Mouse (Mus musculus) myocyte (in vitro differentiated cells): ENCODE data around the gene Gabarap. TPM values are rescaled to one million over a fixed set of nuclear protein-coding genes. Genes with fewer than 3 reads are reported as not detected.

Experiments used
- H3K27me3 ChIP-seq: one replicate; pipeline ENCODE4 v1.6.1; 2011; ENCODE audit not compliant: control insufficient read depth, insufficient read depth, insufficient read length
- H3K36me3 ChIP-seq: one replicate; pipeline ENCODE4 v1.6.1; 2011; ENCODE audit not compliant: control insufficient read depth, insufficient read depth
- H3K4me2 ChIP-seq: one replicate; pipeline ENCODE4 v1.6.1; 2011; ENCODE audit warnings: low read depth, control low read depth
- H3K4me3 ChIP-seq: one replicate; pipeline ENCODE4 v1.5.1; 2011; ENCODE audit warnings: mild to moderate bottlenecking, control low read depth, moderate library complexity
- H3K79me2 ChIP-seq: one replicate; pipeline ENCODE4 v1.6.1; 2011; ENCODE audit not compliant: control insufficient read depth, insufficient read depth
- H3ac ChIP-seq: one replicate; pipeline ENCODE4 v1.6.1; 2011; ENCODE audit not compliant: control insufficient read depth, insufficient read length
- CEBPB ChIP-seq: IDR thresholded peaks from 2 replicates; pipeline ENCODE4 v1.6.1; 2011; ENCODE audit warnings: mild to moderate bottlenecking, moderate library complexity; ENCODE audit not compliant: poor library complexity, insufficient read depth, severe bottlenecking
- E2F4 ChIP-seq: IDR thresholded peaks from one replicate; pipeline ENCODE4 v1.6.1; 2011; ENCODE audit warnings: mild to moderate bottlenecking, control low read depth, moderate library complexity; ENCODE audit not compliant: insufficient read depth
- MAX ChIP-seq: IDR thresholded peaks from one replicate; pipeline ENCODE4 v1.6.1; 2011; ENCODE audit warnings: low read depth, mild to moderate bottlenecking, control low read depth
- MYOD1 ChIP-seq, 3 experiments: IDR thresholded peaks; one replicate each; pipeline ENCODE4 v1.6.1; 2011; ENCODE audit warnings: control low read depth in 2 of 3, low read depth in 2 of 3, mild to moderate bottlenecking in 2 of 3, moderate library complexity in 1 of 3; ENCODE audit not compliant: insufficient read length in 2 of 3, control insufficient read depth in 1 of 3
- MYOG ChIP-seq, 3 experiments: IDR thresholded peaks; one replicate each; pipeline ENCODE4 v1.6.1; 2011; ENCODE audit warnings: control low read depth in 2 of 3, low read depth in 2 of 3, mild to moderate bottlenecking in 2 of 3; ENCODE audit not compliant: insufficient read length in 2 of 3, control insufficient read depth in 1 of 3, insufficient read depth in 1 of 3
- POLR2A ChIP-seq: IDR thresholded peaks from one replicate; pipeline ENCODE4 v1.6.1; 2011; ENCODE audit warnings: low read depth, mild to moderate bottlenecking, control low read depth, moderate library complexity; ENCODE audit not compliant: insufficient read length
- POLR2AphosphoS2 ChIP-seq: IDR thresholded peaks from one replicate; pipeline ENCODE4 v1.6.1; 2011; ENCODE audit warnings: low read depth, control low read depth; ENCODE audit not compliant: insufficient read length
- REST ChIP-seq: IDR thresholded peaks from one replicate; pipeline ENCODE4 v1.6.1; 2011; ENCODE audit warnings: mild to moderate bottlenecking, control low read depth, moderate library complexity; ENCODE audit not compliant: insufficient read depth, insufficient read length
- SRF ChIP-seq: IDR thresholded peaks from one replicate; pipeline ENCODE4 v1.6.1; 2011; ENCODE audit warnings: low read depth; ENCODE audit not compliant: control insufficient read depth, insufficient read length
- TCF12 ChIP-seq: IDR thresholded peaks from one replicate; pipeline ENCODE4 v1.6.1; 2011; ENCODE audit warnings: mild to moderate bottlenecking, control low read depth; ENCODE audit not compliant: poor library complexity, insufficient read depth, severe bottlenecking
- TCF3 ChIP-seq: IDR thresholded peaks from one replicate; pipeline ENCODE4 v1.6.1; 2011; ENCODE audit warnings: low read depth, control low read depth; ENCODE audit not compliant: insufficient read length
- USF1 ChIP-seq: IDR thresholded peaks from one replicate; pipeline ENCODE4 v1.6.1; 2011; ENCODE audit warnings: low read depth, mild to moderate bottlenecking, control low read depth, moderate library complexity
- polyA plus RNA-seq: library from polyadenylated mRNA; unstranded; fragments of >200 nt; fragmentation: generic; extraction: Trizol; gene quantifications from one replicate; pipeline ENCODE4 v1.2.1, GENCODE M21; 2012; ENCODE audit warnings: missing spikeins

Gene Gabarap
- polyA plus RNA-seq, 1 experiment: 530 TPM

- no peak overlapping the region for H3K4me3 ChIP-seq
- H3K4me2 ChIP-seq: peak overlapping the region; percentile 90
- no peak overlapping the region for H3ac ChIP-seq
- H3K79me2 ChIP-seq: peaks cover 7% of the 10 kb centered on the region
- H3K36me3 ChIP-seq: peaks cover 19% of the 10 kb centered on the region
- TF ChIP-seq MAX: no peak
- no peak for TF ChIP-seq USF1
- no peak for TF ChIP-seq TCF3
- no peak for TF ChIP-seq REST
- no peak for TF ChIP-seq TCF12
- no peak for TF ChIP-seq MYOG (IDR thresholded peaks at IDR 0.05; ENCODE audit: control insufficient read depth in 1 of 3, insufficient read depth in 1 of 3, insufficient read length in 2 of 3, low read depth in 2 of 3)
- no peak for TF ChIP-seq POLR2AphosphoS2
- TF ChIP-seq POLR2A: no peak
- no peak for TF ChIP-seq E2F4
- TF ChIP-seq MYOD1 (IDR thresholded peaks at IDR 0.05; ENCODE audit: control insufficient read depth in 1 of 3, insufficient read length in 2 of 3, low read depth in 2 of 3): no peak
- no peak for TF ChIP-seq CEBPB
- TF ChIP-seq SRF: no peak
- H3K27me3 ChIP-seq: no peaks in the 10 kb centered on the region
These were observed 39.0 kb downstream of the Gabarap start for GRCm38 (mm10) chr11:70029829-70030550.

GRCm38 (mm10) chr11:70030651-70031320 is 39.8 kb downstream of the Gabarap start:
- Histone ChIP-seq H3K36me3 (peaks cover 26% of the 10 kb centered on the region), H3K27me3 (no peaks in the 10 kb centered on the region), H3K79me2 (peaks cover 7% of the 10 kb centered on the region), H3ac (no peak overlapping the region), H3K4me3 (no peak overlapping the region), H3K4me2 (no peak overlapping the region)
- no peak for TF ChIP-seq MYOD1 (IDR thresholded peaks at IDR 0.05; ENCODE audit: control insufficient read depth in 1 of 3, insufficient read length in 2 of 3, low read depth in 2 of 3)
- no peak for TF ChIP-seq E2F4
- TF ChIP-seq TCF12: no peak
- no peak for TF ChIP-seq POLR2A
- no peak for TF ChIP-seq MYOG (IDR thresholded peaks at IDR 0.05; ENCODE audit: control insufficient read depth in 1 of 3, insufficient read depth in 1 of 3, insufficient read length in 2 of 3, low read depth in 2 of 3)
- TF ChIP-seq POLR2AphosphoS2: no peak

DNA sequence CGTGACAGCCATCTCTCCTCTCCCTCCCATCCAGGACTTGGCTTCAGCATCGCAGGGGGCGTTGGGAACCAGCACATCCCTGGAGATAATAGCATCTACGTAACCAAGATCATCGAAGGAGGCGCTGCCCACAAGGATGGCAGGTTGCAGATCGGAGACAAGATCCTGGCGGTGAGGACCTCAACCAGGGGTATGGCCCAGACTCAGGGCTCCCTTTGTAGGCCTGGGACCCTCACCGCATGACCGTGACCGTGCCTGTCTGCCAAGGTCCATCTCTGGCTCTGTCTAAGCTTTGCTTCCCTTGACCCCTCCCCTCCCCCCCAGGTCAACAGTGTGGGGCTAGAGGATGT is 40.4 kb downstream of the Gabarap start:
- Histone ChIP-seq H3K79me2 (peaks cover 5% of the 10 kb centered on the region), H3K27me3 (no peaks in the 10 kb centered on the region), H3ac (no peak overlapping the region), H3K4me3 (no peak overlapping the region), H3K36me3 (peaks cover 26% of the 10 kb centered on the region), H3K4me2 (no peak overlapping the region)
- no peak for TF ChIP-seq REST
- no peak for TF ChIP-seq TCF3
- TF ChIP-seq SRF: no peak
- no peak for TF ChIP-seq MAX
- TF ChIP-seq MYOG (IDR thresholded peaks at IDR 0.05; ENCODE audit: control insufficient read depth in 1 of 3, insufficient read depth in 1 of 3, insufficient read length in 2 of 3, low read depth in 2 of 3): no peak
- no peak for TF ChIP-seq POLR2A
- TF ChIP-seq CEBPB: no peak
- no peak for TF ChIP-seq TCF12
- TF ChIP-seq POLR2AphosphoS2: no peak
- no peak for TF ChIP-seq USF1

DNA sequence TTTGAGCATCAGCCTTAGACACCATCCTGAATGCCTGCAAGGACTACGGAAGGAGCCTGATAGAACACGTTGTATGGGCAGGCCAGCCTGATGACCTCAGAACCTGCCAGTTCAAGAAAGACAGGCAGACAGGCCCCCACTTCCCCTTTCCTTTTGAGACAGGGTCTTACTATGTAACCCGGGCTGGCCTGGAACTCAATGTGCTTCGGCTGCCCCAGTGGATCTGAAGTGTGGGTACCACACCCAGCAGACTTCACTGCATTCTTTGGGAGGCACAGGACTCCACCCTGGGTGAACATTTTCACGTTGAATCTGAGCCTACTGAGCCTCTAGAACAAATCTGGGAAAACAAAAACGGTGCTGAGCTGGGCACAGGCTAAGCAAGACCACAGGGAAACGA is 47.2 kb downstream of the Gabarap start:
- H3K4me2 ChIP-seq: no peak overlapping the region
- H3K27me3 ChIP-seq: no peaks in the 10 kb centered on the region
- no peak overlapping the region for H3ac ChIP-seq
- H3K79me2 ChIP-seq: no peaks in the 10 kb centered on the region
- H3K36me3 ChIP-seq: peaks cover 18% of the 10 kb centered on the region
- no peak overlapping the region for H3K4me3 ChIP-seq
- TF ChIP-seq POLR2A (no peak), POLR2AphosphoS2 (no peak)

- Histone ChIP-seq H3ac (no peak overlapping the region), H3K4me2 (no peak overlapping the region), H3K79me2 (no peaks in the 10 kb centered on the region), H3K27me3 (no peaks in the 10 kb centered on the region), H3K4me3 (no peak overlapping the region), H3K36me3 (peaks cover 14% of the 10 kb centered on the region)
- TF ChIP-seq MAX (no peak), REST (no peak), CEBPB (no peak), MYOG (IDR thresholded peaks at IDR 0.05; ENCODE audit: control insufficient read depth in 1 of 3, insufficient read depth in 1 of 3, insufficient read length in 2 of 3, low read depth in 2 of 3) (no peak), POLR2AphosphoS2 (no peak), POLR2A (no peak), MYOD1 (IDR thresholded peaks at IDR 0.05; ENCODE audit: control insufficient read depth in 1 of 3, insufficient read length in 2 of 3, low read depth in 2 of 3) (no peak), TCF12 (no peak), E2F4 (no peak), SRF (no peak), USF1 (no peak), TCF3 (no peak)
These were observed 48.7 kb downstream of the Gabarap start for GRCm38 (mm10) chr11:70039631-70040030.
